Mouse (Mus musculus): ENCODE data around the gene Hoxc4. TPM values are rescaled to one million over a fixed set of nuclear protein-coding genes. Genes with fewer than 3 reads are reported as not detected.

Hoxc4 gene
- polyA plus RNA-seq, 1 experiment from 2014 or later: not detected

DNA sequence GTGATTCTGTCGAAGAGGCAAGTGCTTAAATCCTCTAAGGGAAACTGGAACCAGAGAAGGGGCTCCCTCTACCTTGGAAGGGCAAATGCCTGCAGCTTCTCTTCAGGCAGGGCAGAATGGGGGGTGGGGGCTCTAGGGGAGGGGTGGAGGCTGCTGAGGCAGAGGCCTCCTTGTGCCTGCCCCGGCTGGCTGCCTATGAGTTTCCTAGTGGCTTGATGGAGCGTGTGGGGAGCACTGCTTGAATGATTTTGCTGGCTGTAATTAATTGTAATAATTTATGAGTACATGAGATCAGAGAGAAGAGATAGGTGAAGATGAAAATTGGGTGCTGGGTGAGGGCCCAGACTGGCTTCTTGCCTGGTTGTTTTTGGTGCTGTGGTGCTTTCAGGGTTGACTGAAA is 33.8 kb upstream of the Hoxc4 start:
- Histone ChIP-seq H3K4me3 (ENCODE audit: low read depth, low read length) (no peak overlapping the region), H3K27me3 (ENCODE audit: control insufficient read depth, insufficient read depth, low read depth, low read length) (peaks cover 85% of the 10 kb centered on the region), H3K4me2 (ENCODE audit: low read length) (no peak overlapping the region), H3K4me1 (ENCODE audit: control insufficient read depth, insufficient read depth, low read length) (peaks cover 2% of the 10 kb centered on the region; the same call in 1 of the 2 replicates), H3K27ac (ENCODE audit: low read length) (no peak overlapping the region), H3K9me3 (replicated peaks; ENCODE audit: control insufficient read depth, low read length, poor library complexity, severe bottlenecking) (no peaks in the 10 kb centered on the region), H3K36me3 (ENCODE audit: control insufficient read depth, insufficient read depth, low read length) (no peaks in the 10 kb centered on the region), H3K9ac (ENCODE audit: low read depth, low read length) (no peak overlapping the region)
- 2% methylated on average over 3 of the region's 3 CpGs for WGBS
- ATAC-seq: no peak

DNA sequence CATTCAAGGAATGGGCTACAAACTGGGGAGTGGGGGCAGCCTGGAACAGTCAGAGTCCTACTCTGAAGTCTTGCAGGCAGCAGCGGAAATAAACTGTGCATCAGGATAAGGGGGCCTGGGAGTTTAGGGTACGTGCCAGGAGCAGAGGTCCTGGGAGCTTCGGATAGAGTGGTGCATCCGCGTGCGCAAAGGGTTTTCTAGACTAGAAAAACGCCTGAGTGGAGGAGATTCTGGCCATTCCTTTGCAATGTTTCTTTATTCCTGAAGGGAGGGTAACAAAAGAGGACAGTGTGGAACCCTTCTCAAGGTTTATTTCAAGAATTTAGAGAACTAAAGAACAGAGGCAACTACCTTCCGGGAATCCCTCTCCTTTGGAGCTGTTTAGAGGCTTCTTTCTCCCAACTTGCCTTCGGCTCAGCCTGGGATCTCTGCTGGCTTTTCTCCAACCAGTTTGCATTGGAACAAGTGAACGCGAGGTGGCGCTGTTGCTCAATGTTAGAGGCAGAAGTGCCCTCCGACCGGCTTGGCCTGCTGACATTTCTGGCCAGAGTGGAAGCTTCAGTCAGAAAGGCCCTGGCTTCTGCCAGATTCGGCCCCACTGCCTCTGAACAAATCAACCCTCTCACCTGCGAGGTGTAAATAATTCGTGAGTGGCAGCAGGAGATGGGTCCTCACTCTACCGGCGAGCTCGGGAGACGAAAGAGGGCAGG is 31.5 kb upstream of the Hoxc4 start:
- H3K4me2 ChIP-seq (ENCODE audit: low read length): no peak overlapping the region
- H3K27ac ChIP-seq (ENCODE audit: low read length): no peak overlapping the region
- no peaks in the 10 kb centered on the region for H3K36me3 ChIP-seq (ENCODE audit: control insufficient read depth, insufficient read depth, low read length)
- H3K9ac ChIP-seq (ENCODE audit: low read depth, low read length): no peak overlapping the region
- no peak overlapping the region for H3K4me3 ChIP-seq (ENCODE audit: low read depth, low read length)
- peaks cover 93% of the 10 kb centered on the region for H3K27me3 ChIP-seq (ENCODE audit: control insufficient read depth, insufficient read depth, low read depth, low read length)
- WGBS: 4% methylated on average over 21 of the region's 21 CpGs
- no peaks in the 10 kb centered on the region; the same call in 1 of the 2 replicates for H3K4me1 ChIP-seq (ENCODE audit: control insufficient read depth, insufficient read depth, low read length)
- ATAC-seq: peak; percentile 45; the same call in 1 of the 2 replicates
- H3K9me3 ChIP-seq (replicated peaks; ENCODE audit: control insufficient read depth, low read length, poor library complexity, severe bottlenecking): no peaks in the 10 kb centered on the region

GRCm38 (mm10) chr15:102988078-102988477 is 30.7 kb upstream of the Hoxc4 start:
- peaks cover 94% of the 10 kb centered on the region for H3K27me3 ChIP-seq (ENCODE audit: control insufficient read depth, insufficient read depth, low read depth, low read length)
- H3K36me3 ChIP-seq (ENCODE audit: control insufficient read depth, insufficient read depth, low read length): no peaks in the 10 kb centered on the region
- H3K4me3 ChIP-seq (ENCODE audit: low read depth, low read length): no peak overlapping the region
- H3K4me1 ChIP-seq (ENCODE audit: control insufficient read depth, insufficient read depth, low read length): no peaks in the 10 kb centered on the region; the same call in 1 of the 2 replicates
- no peak for ATAC-seq
- no peak overlapping the region for H3K9ac ChIP-seq (ENCODE audit: low read depth, low read length)
- no peak overlapping the region for H3K27ac ChIP-seq (ENCODE audit: low read length)
- H3K4me2 ChIP-seq (ENCODE audit: low read length): no peak overlapping the region
- no peaks in the 10 kb centered on the region for H3K9me3 ChIP-seq (replicated peaks; ENCODE audit: control insufficient read depth, low read length, poor library complexity, severe bottlenecking)
- WGBS: 15% methylated on average over 5 of the region's 5 CpGs

DNA sequence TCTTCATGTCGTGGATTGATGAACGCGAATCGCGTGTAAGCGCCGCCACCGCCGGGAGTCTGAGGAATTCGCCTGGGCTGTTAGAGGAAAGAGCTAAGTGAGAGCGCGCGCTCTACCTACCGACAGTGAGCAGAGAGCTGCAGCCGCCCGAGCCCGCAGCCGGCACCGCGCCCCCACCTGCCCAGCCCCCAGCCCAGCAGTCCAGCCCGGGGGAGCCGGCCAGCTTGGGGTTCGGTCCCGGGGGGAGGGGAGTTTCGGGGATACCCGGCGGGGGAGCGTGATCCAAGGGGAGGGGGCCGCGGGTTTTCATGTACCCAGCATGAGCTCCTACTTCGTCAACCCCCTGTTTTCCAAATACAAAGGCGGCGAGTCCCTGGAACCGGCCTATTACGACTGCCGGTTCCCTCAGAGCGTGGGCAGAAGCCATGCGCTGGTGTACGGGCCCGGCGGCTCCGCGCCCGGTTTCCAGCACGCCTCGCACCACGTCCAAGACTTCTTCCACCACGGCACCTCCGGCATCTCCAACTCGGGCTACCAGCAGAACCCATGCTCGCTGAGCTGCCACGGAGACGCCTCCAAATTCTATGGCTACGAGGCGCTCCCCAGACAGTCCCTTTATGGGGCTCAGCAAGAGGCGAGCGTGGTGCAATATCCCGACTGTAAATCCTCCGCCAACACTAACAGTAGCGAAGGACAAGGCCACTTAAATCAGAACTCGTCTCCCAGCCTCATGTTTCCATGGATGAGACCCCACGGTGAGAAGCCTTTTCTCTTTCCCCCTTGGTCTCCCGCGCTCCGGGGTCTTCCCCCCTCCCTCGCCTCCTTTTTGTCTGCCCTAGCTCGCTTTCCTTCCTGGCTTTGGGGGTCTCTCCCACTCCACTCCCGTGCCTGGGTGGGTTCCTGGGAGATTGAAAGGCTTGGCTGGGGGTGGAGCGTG is 28.0 kb upstream of the Hoxc4 start, which contains the start of gene Hoxc8:
Hoxc8 (plus strand) TSS at position 147 of the 937 bp plus-strand sequence.
- no peaks in the 10 kb centered on the region; the same call in 1 of the 2 replicates for H3K4me1 ChIP-seq (ENCODE audit: control insufficient read depth, insufficient read depth, low read length)
- H3K27ac ChIP-seq (ENCODE audit: low read length): no peak within 1 kb of the TSS
- WGBS: under 1% methylated on average over 65 of the region's 69 CpGs
- no peak within 1 kb of the TSS for H3K9ac ChIP-seq (ENCODE audit: low read depth, low read length)
- no peak within 1 kb of the TSS for H3K4me3 ChIP-seq (ENCODE audit: low read depth, low read length)
- no peaks in the 10 kb centered on the region for H3K9me3 ChIP-seq (replicated peaks; ENCODE audit: control insufficient read depth, low read length, poor library complexity, severe bottlenecking)
- H3K36me3 ChIP-seq (ENCODE audit: control insufficient read depth, insufficient read depth, low read length): no peaks in the 10 kb centered on the region
- H3K27me3 ChIP-seq (ENCODE audit: control insufficient read depth, insufficient read depth, low read depth, low read length): peaks cover 88% of the 10 kb centered on the region
- ATAC-seq: no peak
- H3K4me2 ChIP-seq (ENCODE audit: low read length): no peak within 1 kb of the TSS

GRCm38 (mm10) chr15:102991782-102992181 is 27.0 kb upstream of the Hoxc4 start:
- H3K4me3 ChIP-seq (ENCODE audit: low read depth, low read length): no peak overlapping the region
- peaks cover 88% of the 10 kb centered on the region for H3K27me3 ChIP-seq (ENCODE audit: control insufficient read depth, insufficient read depth, low read depth, low read length)
- H3K27ac ChIP-seq (ENCODE audit: low read length): no peak overlapping the region
- H3K9ac ChIP-seq (ENCODE audit: low read depth, low read length): no peak overlapping the region
- no peak for ATAC-seq
- H3K9me3 ChIP-seq (replicated peaks; ENCODE audit: control insufficient read depth, low read length, poor library complexity, severe bottlenecking): no peaks in the 10 kb centered on the region
- WGBS: 2% methylated on average over 7 of the region's 7 CpGs
- H3K4me1 ChIP-seq (ENCODE audit: control insufficient read depth, insufficient read depth, low read length): no peaks in the 10 kb centered on the region; the same call in 1 of the 2 replicates
- no peaks in the 10 kb centered on the region for H3K36me3 ChIP-seq (ENCODE audit: control insufficient read depth, insufficient read depth, low read length)
- H3K4me2 ChIP-seq (ENCODE audit: low read length): no peak overlapping the region

DNA sequence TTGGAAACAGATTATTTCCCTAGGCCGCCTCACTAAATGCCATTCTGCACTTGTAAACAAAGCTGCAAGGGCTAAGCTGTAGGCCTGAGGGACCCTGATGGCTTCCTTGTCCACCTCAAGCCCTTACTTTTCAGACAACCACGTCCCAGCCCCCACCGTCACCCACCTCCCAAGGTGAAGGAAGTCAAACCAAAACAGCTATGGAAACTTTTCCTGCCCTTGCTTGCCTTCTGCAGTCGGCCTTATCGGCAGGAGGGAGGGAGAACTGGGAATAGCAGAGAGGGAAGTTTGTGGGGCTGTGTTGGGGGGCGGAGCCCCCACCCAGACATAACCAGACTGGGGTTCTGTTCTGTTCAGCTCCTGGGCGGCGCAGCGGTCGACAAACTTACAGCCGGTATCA is 26.5 kb upstream of the Hoxc4 start:
- Histone ChIP-seq H3K9ac (ENCODE audit: low read depth, low read length) (no peak overlapping the region), H3K27ac (ENCODE audit: low read length) (no peak overlapping the region), H3K36me3 (ENCODE audit: control insufficient read depth, insufficient read depth, low read length) (no peaks in the 10 kb centered on the region), H3K9me3 (replicated peaks; ENCODE audit: control insufficient read depth, low read length, poor library complexity, severe bottlenecking) (no peaks in the 10 kb centered on the region), H3K27me3 (ENCODE audit: control insufficient read depth, insufficient read depth, low read depth, low read length) (peaks cover 87% of the 10 kb centered on the region), H3K4me2 (ENCODE audit: low read length) (no peak overlapping the region), H3K4me3 (ENCODE audit: low read depth, low read length) (no peak overlapping the region), H3K4me1 (ENCODE audit: control insufficient read depth, insufficient read depth, low read length) (no peaks in the 10 kb centered on the region; the same call in 1 of the 2 replicates)
- WGBS: under 1% methylated on average over 11 of the region's 11 CpGs
- ATAC-seq: no peak

DNA sequence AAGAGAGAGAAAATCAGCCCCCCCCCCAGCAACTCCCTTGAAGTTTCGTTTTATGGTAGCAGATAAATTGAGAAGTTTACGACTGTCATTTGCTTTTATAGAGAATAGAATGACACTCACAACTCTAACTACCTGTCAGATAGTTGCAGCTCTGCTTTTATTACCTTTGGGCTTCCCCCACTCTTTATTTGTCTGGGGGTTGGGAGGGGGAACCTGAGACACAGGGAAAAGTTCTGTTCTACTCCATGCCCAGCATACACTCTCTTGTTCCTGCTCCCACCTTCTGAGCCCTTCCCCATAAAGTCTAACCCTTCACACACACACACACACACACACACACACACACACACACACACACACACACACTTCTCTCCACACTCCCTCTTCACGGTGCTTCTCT is 25.9 kb upstream of the Hoxc4 start:
- no peaks in the 10 kb centered on the region for H3K36me3 ChIP-seq (ENCODE audit: control insufficient read depth, insufficient read depth, low read length)

GRCm38 (mm10) chr15:102996548-102996947 is 22.2 kb upstream of the Hoxc4 start:
- 2% methylated on average over 9 of the region's 9 CpGs for WGBS
- no peak for ATAC-seq
- Histone ChIP-seq H3K4me3 (ENCODE audit: low read depth, low read length) (no peak overlapping the region), H3K27me3 (ENCODE audit: control insufficient read depth, insufficient read depth, low read depth, low read length) (peaks cover 84% of the 10 kb centered on the region), H3K9me3 (replicated peaks; ENCODE audit: control insufficient read depth, low read length, poor library complexity, severe bottlenecking) (no peaks in the 10 kb centered on the region), H3K27ac (ENCODE audit: low read length) (no peak overlapping the region), H3K4me1 (ENCODE audit: control insufficient read depth, insufficient read depth, low read length) (peaks cover 4% of the 10 kb centered on the region; the same call in 1 of the 2 replicates), H3K36me3 (ENCODE audit: control insufficient read depth, insufficient read depth, low read length) (no peaks in the 10 kb centered on the region), H3K9ac (ENCODE audit: low read depth, low read length) (no peak overlapping the region), H3K4me2 (ENCODE audit: low read length) (no peak overlapping the region)

More for the DNA sequence above, 25.9 kb upstream of the Hoxc4 start:
- 3% methylated on average over 3 of the region's 3 CpGs for WGBS
- Histone ChIP-seq H3K4me1 (ENCODE audit: control insufficient read depth, insufficient read depth, low read length) (no peaks in the 10 kb centered on the region; the same call in 1 of the 2 replicates), H3K9me3 (replicated peaks; ENCODE audit: control insufficient read depth, low read length, poor library complexity, severe bottlenecking) (no peaks in the 10 kb centered on the region), H3K4me3 (ENCODE audit: low read depth, low read length) (no peak overlapping the region), H3K27me3 (ENCODE audit: control insufficient read depth, insufficient read depth, low read depth, low read length) (peaks cover 85% of the 10 kb centered on the region), H3K9ac (ENCODE audit: low read depth, low read length) (no peak overlapping the region), H3K4me2 (ENCODE audit: low read length) (no peak overlapping the region), H3K27ac (ENCODE audit: low read length) (no peak overlapping the region)
- ATAC-seq: no peak
